In genomic region chr4:85818504-85818903, GRCm38 (mm10) we compare ENCODE assay signal across 6 mouse cellular contexts.
"Had no signal": no experiment of that assay in that cellular context is flagged by ENCODE, and none has a peak within 500 bp of the region (broad histone marks: within the 10 kb centered on the region; RNA-seq: fewer than 3 reads in every experiment).

No protein-coding gene starts in this region.

- H3K36me3 ChIP-seq: limb, embryonic 12.5 days; liver, embryonic 13.5 days; midbrain, embryonic 13.5 days had no signal

- H3K4me1 ChIP-seq: limb, embryonic 12.5 days; liver, embryonic 13.5 days; midbrain, embryonic 13.5 days had no signal

- H3K27ac ChIP-seq: layer of hippocampus, adult 2 months; limb, embryonic 12.5 days; liver, embryonic 13.5 days; midbrain, embryonic 13.5 days had no signal

- H3K9ac ChIP-seq: limb, embryonic 12.5 days; liver, embryonic 13.5 days; midbrain, embryonic 13.5 days had no signal

- H3K4me3 ChIP-seq: layer of hippocampus, adult 2 months; limb, embryonic 12.5 days; liver, embryonic 13.5 days; midbrain, embryonic 13.5 days had no signal

- H3K4me2 ChIP-seq: limb, embryonic 12.5 days; liver, embryonic 13.5 days; midbrain, embryonic 13.5 days had no signal

- DNase-seq: liver; liver, embryonic 13.5 days; thymus, postnatal 36 days had no signal

- H3K27me3 ChIP-seq: limb, embryonic 12.5 days; liver, embryonic 13.5 days had no signal

- H3K9me3 ChIP-seq: limb, embryonic 12.5 days; liver, embryonic 13.5 days; midbrain, embryonic 13.5 days had no signal
